In the genomic region with DNA sequence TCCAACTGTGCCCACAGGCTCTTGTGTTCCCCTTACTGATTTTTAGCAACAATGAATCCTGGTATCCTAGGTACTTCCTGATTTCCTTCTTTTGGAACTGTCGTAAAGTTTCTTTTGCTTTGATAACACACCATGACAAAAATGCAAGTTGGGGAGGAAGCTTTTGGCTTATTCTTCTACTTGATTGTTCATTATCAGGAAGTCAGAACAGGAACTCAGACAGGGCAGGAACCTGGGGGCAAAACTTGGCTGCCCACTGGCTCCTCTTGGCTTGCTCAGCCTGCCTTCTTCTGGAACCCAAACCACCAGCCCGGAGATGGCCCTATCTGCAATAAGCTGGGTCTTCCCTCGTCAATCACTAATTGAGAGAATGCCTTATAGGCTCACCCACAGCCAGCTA, we compare ENCODE assay signal across 22 mouse cellular contexts.
"Had no signal": no experiment of that assay in that cellular context is flagged by ENCODE, and none has a peak within 500 bp of the region (broad histone marks: within the 10 kb centered on the region; RNA-seq: fewer than 3 reads in every experiment).

No protein-coding gene starts in this region.

- H3K4me1 ChIP-seq: limb, embryonic 10.5 days; limb, embryonic 13.5 days; lung, embryonic 15.5 days; midbrain, embryonic 12.5 days; midbrain, embryonic 15.5 days had no signal

- H3K4me3 ChIP-seq: limb, embryonic 10.5 days; limb, embryonic 13.5 days; liver, embryonic 12.5 days; liver, embryonic 15.5 days; lung, embryonic 15.5 days; midbrain, embryonic 12.5 days; midbrain, embryonic 15.5 days; myocyte; neural tube, embryonic 13.5 days had no signal

- DNase-seq: kidney, adult 11 months; kidney, adult 8-10 months; kidney, postnatal 14 days; kidney, postnatal 4 days; layer of hippocampus, postnatal 36 days; liver; lung, adult 18-20 months; lung, postnatal 10 days; lung, postnatal 4 days; retina, postnatal 1 day; right cerebral cortex, postnatal 25 days; thymus, adult 18-20 months; thymus, postnatal 36 days had no signal

- H3K36me3 ChIP-seq: limb, embryonic 10.5 days; limb, embryonic 13.5 days; liver, embryonic 15.5 days; lung, embryonic 15.5 days; midbrain, embryonic 12.5 days; midbrain, embryonic 15.5 days; neural tube, embryonic 13.5 days had no signal

- H3K9me3 ChIP-seq: limb, embryonic 10.5 days; limb, embryonic 13.5 days; liver, embryonic 12.5 days; liver, embryonic 15.5 days; lung, embryonic 15.5 days; midbrain, embryonic 12.5 days; midbrain, embryonic 15.5 days; neural tube, embryonic 13.5 days had no signal

- H3K27me3 ChIP-seq: limb, embryonic 13.5 days; liver, embryonic 12.5 days; liver, embryonic 15.5 days; lung, embryonic 15.5 days; midbrain, embryonic 12.5 days; midbrain, embryonic 15.5 days; neural tube, embryonic 13.5 days had no signal

- ATAC-seq: liver, embryonic 12.5 days; midbrain, embryonic 15.5 days had no signal
